Mouse (Mus musculus) monocyte, adult 2 months (primary cell): ENCODE measurements around the gene Ush1c.
"Not testable (repeated sequence)": the region's sequence is repeated elsewhere in the genome, so short reads cannot be mapped to it uniquely, and the experiment has no call there.

Source experiments
- DNase-seq, 2 experiments: peaks; one replicate each; pipeline ENCODE4 v3.0.0; 2022; ENCODE audit warnings: low spot score in 2 of 2, low read depth in 1 of 2

Gene Ush1c

DNA sequence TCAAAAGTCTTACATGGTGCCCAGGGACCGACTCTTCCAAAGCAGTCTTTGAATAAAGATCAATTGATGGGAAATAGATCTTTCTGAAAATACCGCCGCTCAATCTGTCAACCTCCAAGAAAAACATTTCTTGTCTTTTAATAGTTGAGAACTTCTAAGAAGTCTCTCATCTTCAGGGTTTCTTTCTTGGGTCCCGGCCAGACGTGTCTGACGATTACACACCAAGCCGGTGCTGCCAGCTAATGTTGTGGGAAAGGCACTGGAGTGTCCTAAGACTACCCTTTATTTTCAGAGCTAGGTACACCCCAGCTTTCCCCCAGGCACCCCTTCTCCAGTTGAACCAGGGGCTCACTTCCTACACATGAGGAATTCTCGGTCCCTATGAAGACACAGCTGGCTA lies 30.2 kb downstream of the Ush1c start:
- no peak for DNase-seq

GRCm38 (mm10) chr7:46204775-46205174 lies 33.5 kb downstream of the Ush1c start:
- no peak for DNase-seq

DNA sequence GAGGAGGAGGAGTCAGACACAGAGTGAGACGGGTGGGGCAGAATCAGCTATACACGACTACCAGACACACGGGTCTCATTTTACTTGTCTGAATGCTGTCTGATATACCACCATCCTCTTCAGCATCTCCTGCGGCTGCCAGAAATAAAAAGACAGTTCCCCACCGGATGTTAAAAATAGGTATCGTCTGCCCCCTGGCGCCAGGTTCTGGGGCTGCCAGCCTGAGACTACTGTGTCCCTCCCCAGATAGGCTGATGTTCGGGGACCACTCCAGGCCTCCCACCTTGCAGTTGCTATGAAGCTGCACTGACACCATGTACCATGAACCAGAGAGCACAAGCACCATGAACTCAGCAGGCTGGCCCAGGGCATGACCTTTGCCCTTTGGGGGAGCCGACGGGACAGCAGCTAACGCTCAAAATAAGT lies 34.2 kb downstream of the Ush1c start:
- DNase-seq = no peak

DNA sequence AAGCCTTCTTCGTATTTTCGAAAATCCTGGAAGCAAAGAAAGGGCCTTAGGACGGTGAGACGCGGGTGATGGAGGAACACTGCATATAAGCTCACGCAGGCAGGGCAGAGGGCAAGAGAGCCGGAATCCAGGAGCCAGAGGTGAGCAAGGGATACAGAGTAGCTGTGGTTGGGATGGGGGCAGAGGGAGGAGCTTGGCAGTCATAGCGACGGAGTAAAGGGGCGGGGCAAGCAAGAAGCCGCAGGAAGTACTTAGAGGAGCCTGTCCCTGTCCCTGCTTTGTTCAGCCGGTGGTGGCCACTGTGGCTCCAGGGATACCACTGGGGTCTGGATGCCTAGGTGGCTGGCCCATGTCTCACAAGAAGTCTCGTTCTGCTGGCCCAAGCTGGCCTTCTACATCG lies 36.7 kb downstream of the Ush1c start:
- no peak for DNase-seq

DNA sequence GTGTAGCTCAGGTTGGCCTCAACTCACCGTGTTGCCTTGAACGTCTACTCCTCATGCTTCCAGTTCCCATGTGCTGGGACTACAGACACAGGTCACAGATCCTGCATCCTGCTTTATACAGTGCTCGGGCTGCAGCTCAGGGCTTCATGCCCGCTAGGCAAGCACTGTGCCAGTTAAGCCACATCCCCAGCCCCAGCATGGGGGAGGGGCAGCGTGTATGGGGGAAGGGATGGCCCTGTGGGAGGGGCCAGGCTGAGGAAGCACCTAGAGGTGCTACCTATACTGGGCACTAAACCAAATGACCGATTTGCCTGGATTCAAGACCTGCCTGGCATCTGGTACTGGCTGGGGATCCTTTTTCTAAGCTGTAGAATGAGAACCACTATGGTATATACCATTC lies 38.3 kb downstream of the Ush1c start:
- no peak for DNase-seq

DNA sequence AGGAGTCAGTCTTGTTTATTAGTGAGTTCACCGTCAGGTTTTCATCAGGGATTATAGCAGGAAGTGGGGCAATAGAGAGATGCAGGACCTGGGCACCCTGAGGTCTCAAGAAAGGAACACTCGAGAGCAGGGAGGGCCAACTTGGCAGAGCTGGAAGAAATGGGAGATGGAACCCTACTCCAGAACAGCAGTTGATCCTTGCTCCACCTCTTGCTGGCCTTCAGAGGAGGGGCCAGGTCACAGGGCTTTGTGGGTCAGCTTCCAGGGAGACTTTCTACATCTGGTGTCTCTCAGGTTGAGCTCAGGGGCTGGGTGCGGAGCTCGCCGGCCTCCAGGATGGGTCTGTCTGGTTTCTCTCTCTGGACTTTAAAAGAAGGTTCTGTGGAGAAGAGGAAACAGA lies 42.9 kb downstream of the Ush1c start:
- DNase-seq = no peak

- peak in 1 of 2 experiments; percentile 5 for DNase-seq
Observed at GRCm38 (mm10) chr7:46184232-46184631, 54.1 kb downstream of the Ush1c start.

- no peak for DNase-seq
Observed at GRCm38 (mm10) chr7:46181590-46181989, 56.7 kb downstream of the Ush1c start.

GRCm38 (mm10) chr7:46179431-46180275 lies 58.6 kb downstream of the Ush1c start, which contains the start of gene Abcc8:
Abcc8 (minus strand) TSS chr7:46180033.
- DNase-seq = no peak

DNA sequence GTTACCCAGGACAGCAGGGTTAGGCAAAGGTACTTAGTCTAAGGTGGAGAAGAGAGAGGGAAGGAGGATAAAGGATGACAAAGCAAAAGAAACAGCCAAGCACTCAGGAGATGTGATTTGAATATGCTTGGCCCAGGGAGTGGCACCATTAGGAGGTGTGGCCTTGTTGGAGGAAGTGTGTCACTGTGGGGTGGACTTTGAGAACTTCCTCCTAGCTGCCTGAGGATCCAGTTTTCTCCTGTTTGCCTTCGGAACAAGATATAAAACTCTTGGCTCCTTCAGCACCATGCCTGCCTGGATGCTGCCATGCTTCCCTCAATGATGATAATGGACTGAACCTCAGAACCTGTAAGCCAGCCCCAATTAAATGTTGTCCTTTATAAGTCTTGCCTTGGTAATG lies 69.3 kb downstream of the Ush1c start:
- not testable (repeated sequence) for DNase-seq

DNA sequence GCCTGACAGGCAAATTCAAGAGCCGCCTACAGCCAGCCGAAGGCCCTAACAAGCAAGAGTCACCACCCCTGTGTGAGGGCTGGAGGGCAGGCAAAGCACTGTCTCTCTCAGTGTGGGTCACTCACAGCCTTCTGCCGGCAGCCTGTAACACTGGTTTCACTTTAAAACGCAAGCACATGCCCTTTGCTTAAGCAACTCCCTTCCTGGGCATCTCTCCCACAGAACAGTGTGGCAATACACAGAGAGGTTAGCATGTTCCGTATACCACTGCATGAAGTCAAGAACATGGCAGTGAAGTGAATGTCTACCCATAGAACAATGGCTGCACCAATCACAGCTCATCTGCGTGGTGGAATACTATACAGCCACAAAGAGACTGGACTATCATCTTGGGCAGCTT lies 69.9 kb downstream of the Ush1c start:
- DNase-seq = no peak

GRCm38 (mm10) chr7:46167901-46168300 lies 70.4 kb downstream of the Ush1c start:
- DNase-seq = no peak

DNA sequence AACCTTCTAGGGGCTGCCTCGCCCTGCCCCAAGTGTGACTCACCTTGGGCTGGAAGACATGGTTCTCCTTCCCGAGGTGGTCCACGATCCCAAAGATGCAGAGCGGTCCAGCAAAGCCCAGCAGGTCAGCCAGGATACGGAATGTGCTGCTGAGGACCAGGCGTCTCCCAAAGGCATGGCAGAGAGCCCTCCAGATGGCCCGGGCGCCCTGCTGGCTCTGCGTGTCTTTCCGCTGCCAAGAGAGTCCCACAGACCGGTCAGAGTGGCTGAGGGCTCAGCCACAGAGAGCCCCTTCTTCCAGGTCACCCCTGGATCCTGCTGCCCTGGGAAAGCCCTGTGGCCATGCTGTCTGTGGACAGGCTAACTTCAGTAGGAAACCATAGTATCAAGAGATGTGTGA lies 72.4 kb downstream of the Ush1c start:
- no peak for DNase-seq

- no peak for DNase-seq
Observed at GRCm38 (mm10) chr7:46162731-46163130, 75.6 kb downstream of the Ush1c start.

GRCm38 (mm10) chr7:46162132-46162727 lies 76.1 kb downstream of the Ush1c start:
- no peak for DNase-seq

DNA sequence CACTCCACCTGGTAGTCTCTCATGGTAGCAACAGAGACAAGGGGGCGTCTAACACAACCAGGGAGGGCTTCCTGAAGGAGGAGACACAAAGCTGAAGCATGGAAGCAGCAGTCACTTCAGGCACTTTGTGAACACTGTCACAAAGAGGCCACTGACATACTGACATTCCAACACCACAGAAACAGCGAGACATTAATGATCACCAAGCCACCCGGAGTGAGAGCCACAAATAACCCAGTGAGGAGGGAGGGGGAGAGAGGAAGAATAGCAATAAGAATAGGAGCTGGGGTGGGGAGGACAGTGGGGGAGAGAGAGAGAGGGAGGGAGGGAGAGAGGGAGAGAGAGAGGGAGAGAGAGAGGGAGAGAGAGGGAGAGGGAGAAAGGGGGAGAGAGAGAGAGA lies 76.7 kb downstream of the Ush1c start:
- no peak for DNase-seq

- DNase-seq = no peak
Observed at GRCm38 (mm10) chr7:46157746-46158145, 80.6 kb downstream of the Ush1c start.

- no peak for DNase-seq
Observed at GRCm38 (mm10) chr7:46154498-46155488, 83.5 kb downstream of the Ush1c start.

GRCm38 (mm10) chr7:46152819-46153351 lies 85.4 kb downstream of the Ush1c start:
- no peak for DNase-seq

DNA sequence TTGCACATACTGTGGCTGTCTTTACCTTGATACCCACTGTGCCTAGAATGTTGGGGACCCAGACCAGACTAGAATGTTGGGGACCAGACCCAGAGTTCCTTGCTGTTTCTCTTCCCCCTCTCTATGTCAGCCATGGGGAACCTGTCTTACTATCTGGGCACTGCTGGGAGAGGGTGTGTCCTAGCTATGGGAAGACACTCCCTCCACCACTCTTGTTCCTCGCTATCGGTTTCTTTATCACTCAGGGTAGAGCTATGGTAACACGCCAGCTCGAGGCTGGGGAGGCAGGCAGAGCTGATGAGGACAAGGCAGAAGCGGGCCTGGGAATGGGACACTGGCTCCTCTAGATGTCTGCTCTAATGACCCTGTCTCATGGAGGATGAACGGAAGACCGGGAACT lies 90.9 kb downstream of the Ush1c start:
- DNase-seq = no peak

GRCm38 (mm10) chr7:46146675-46147308 lies 91.5 kb downstream of the Ush1c start:
- no peak for DNase-seq
